8 mouse cellular contexts compared by ENCODE assay signal in the genomic region with DNA sequence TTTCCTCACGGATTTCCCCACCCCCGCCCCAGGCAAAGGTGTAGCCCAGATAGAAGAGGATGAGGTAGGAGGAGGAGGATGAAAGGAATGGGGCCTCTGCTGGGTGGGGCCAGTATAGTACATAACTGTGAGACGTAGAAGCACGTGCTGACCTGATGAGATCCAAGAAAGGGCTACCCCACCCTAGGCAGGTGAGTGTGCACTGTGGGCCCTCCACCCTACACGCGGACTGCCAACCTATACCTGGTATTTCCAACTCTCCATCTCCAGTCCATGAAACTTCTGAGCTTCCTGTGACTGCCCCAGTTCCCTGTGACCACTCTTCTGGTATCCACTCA. TPM values are rescaled to one million over a fixed set of nuclear protein-coding genes. Genes with fewer than 3 reads are reported as not detected.
DNase-seq lines count a peak whose midpoint lies in the region; ATAC-seq and TF ChIP-seq lines count a peak whose summit lies in the region.

No protein-coding gene starts in this region.

- in situ Hi-C loops in ES-E14 (cut with MboI; ENCODE audit: low sequenced_read_pairs in 2 of 2, unreplicated experiment in 2 of 2) = no loop called here

- H3K36me3 ChIP-seq in heart, embryonic 13.5 days = peaks cover 4% of the 10 kb centered on the region; the same call in 1 of the 2 replicates
- H3K36me3 ChIP-seq in ES-E14 (ENCODE audit: control insufficient read depth, insufficient read depth, low read length, poor library complexity, severe bottlenecking) = peaks cover 4% of the 10 kb centered on the region; the same call in 1 of the 2 replicates
- H3K36me3 ChIP-seq in hindbrain, embryonic 12.5 days = peaks cover 17% of the 10 kb centered on the region
- peaks cover 18% of the 10 kb centered on the region; the same call in 1 of the 2 replicates for H3K36me3 ChIP-seq in midbrain, embryonic 12.5 days

- H3K4me1 ChIP-seq in heart, embryonic 13.5 days = peaks cover 25% of the 10 kb centered on the region
- H3K4me1 ChIP-seq in ES-E14 (ENCODE audit: control insufficient read depth in 2 of 2, insufficient read depth in 2 of 2, low read length in 2 of 2, poor library complexity in 1 of 2) = peaks cover 10 to 35% of the 10 kb centered on the region in 2 experiments
- H3K4me1 ChIP-seq in hindbrain, embryonic 12.5 days = peaks cover 26% of the 10 kb centered on the region
- peaks cover 30% of the 10 kb centered on the region for H3K4me1 ChIP-seq in midbrain, embryonic 12.5 days

- H3K9ac ChIP-seq in heart, embryonic 13.5 days = peak overlapping the region; percentile 82
- no peak overlapping the region for H3K9ac ChIP-seq in ES-E14 (ENCODE audit: insufficient read depth, low read depth, low read length, poor library complexity, severe bottlenecking)
- H3K9ac ChIP-seq in hindbrain, embryonic 12.5 days = peak overlapping the region; percentile 73; the same call in 1 of the 2 replicates
- H3K9ac ChIP-seq in midbrain, embryonic 12.5 days (replicated peaks) = no peak overlapping the region

- H3K27me3 ChIP-seq in heart, embryonic 13.5 days (replicated peaks) = peaks cover 55% of the 10 kb centered on the region
- peaks cover 20% of the 10 kb centered on the region for H3K27me3 ChIP-seq in hindbrain, embryonic 12.5 days
- peaks cover 37% of the 10 kb centered on the region for H3K27me3 ChIP-seq in midbrain, embryonic 12.5 days

- no peak overlapping the region for H3K27ac ChIP-seq in heart, embryonic 13.5 days (replicated peaks)
- no peak overlapping the region for H3K27ac ChIP-seq in ES-E14 (ENCODE audit: insufficient read depth, low read depth, low read length, poor library complexity, severe bottlenecking)
- peak overlapping the region; percentile 76; the same call in 1 of the 2 replicates for H3K27ac ChIP-seq in hindbrain, embryonic 12.5 days
- 0 out of 2 replicates have a peak overlapping the region, but pooled peaks have one; percentile 42 for H3K27ac ChIP-seq in midbrain, embryonic 12.5 days (replicated peaks)

- H3K4me3 ChIP-seq in heart, embryonic 13.5 days = peak overlapping the region; percentile 62
- H3K4me3 ChIP-seq in ES-E14 (ENCODE audit: insufficient read depth in 1 of 2, low read depth in 1 of 2, low read length in 2 of 2, poor library complexity in 1 of 2, severe bottlenecking in 1 of 2) = peak overlapping the region; percentile 9 to 83
- H3K4me3 ChIP-seq in hindbrain, embryonic 12.5 days = peak overlapping the region; percentile 55
- peak overlapping the region; percentile 68 for H3K4me3 ChIP-seq in midbrain, embryonic 12.5 days

- H3K4me2 ChIP-seq in heart, embryonic 13.5 days = peak overlapping the region; percentile 98
- H3K4me2 ChIP-seq in hindbrain, embryonic 12.5 days (replicated peaks) = peak overlapping the region; percentile 92
- peak overlapping the region; percentile 94 for H3K4me2 ChIP-seq in midbrain, embryonic 12.5 days (replicated peaks)

- no peak for ATAC-seq in heart, embryonic 13.5 days (ENCODE audit: extremely low read depth, insufficient number of reproducible peaks, low FRiP score, low TSS enrichment)
- peak; percentile 5; the same call in 1 of the 2 replicates for ATAC-seq in hindbrain, embryonic 12.5 days (ENCODE audit: low FRiP score)
- peak; percentile 38 for ATAC-seq in midbrain, embryonic 12.5 days (ENCODE audit: low FRiP score, low read depth)

- intact Hi-C loops in heart, postnatal 14 days (cut with DNase I) = no loop called here

- no peaks in the 10 kb centered on the region for H3K9me3 ChIP-seq in heart, embryonic 13.5 days
- H3K9me3 ChIP-seq in ES-E14 (ENCODE audit: control insufficient read depth, insufficient read depth, low read depth, low read length) = no peaks in the 10 kb centered on the region
- H3K9me3 ChIP-seq in hindbrain, embryonic 12.5 days (replicated peaks) = no peaks in the 10 kb centered on the region
- H3K9me3 ChIP-seq in midbrain, embryonic 12.5 days = no peaks in the 10 kb centered on the region

- no peak for DNase-seq in heart, postnatal 14 days
- no peak for DNase-seq in ES-E14 (ENCODE audit: low read depth, low spot score)
- DNase-seq in T-cell, adult 2 months (ENCODE audit: low spot score) = no peak
- no peak for DNase-seq in thymus, postnatal 0 days (ENCODE audit: low spot score)
- no peak for DNase-seq in spleen, adult 12 weeks (ENCODE audit: low spot score)

- WGBS in heart, embryonic 13.5 days = 13% methylated on average over 6 of the region's 6 CpGs
- WGBS in hindbrain, embryonic 12.5 days = 14% methylated on average over 6 of the region's 6 CpGs
- 22% methylated on average over 6 of the region's 6 CpGs for WGBS in midbrain, embryonic 12.5 days

TF ChIP-seq in ES-E14, 5 proteins besides CTCF, POLR2A, EP300 and RAD21:
- TF ChIP-seq ZC3H11A (IDR thresholded peaks at IDR 0.05; ENCODE audit: borderline replicate concordance, low read depth, low read length) (no peak), ZNF384 (IDR thresholded peaks at IDR 0.05; ENCODE audit: low read depth, low read length) (no peak), MAFK (IDR thresholded peaks at IDR 0.05; ENCODE audit: insufficient read depth, low read depth, low read length) (no peak), CHD2 (IDR thresholded peaks at IDR 0.05; ENCODE audit: low read depth, low read length) (no peak), HCFC1 (IDR thresholded peaks at IDR 0.05; ENCODE audit: borderline replicate concordance, insufficient read depth, low read length) (no peak)

RNA-seq across cellular contexts. Expression of a gene that starts 0.6 kb away (rescaled TPM):
- 6.6 and 7.2 TPM in 2 replicates for polyA plus RNA-seq in heart, embryonic 13.5 days (2015; fragmentation: Nextera tagmentation; extraction: Ambion mirVana)
- under 1 TPM; 0.41 to 0.63 TPM for total RNA-seq in heart, postnatal 14 days (2021)
- total RNA-seq in ES-E14 (2012; rRNA removed) = 4.8 and 6.1 TPM in 2 replicates
- polyA plus RNA-seq in hindbrain, embryonic 12.5 days (2016; fragmentation: Nextera tagmentation; extraction: Ambion mirVana) = 37.8 and 40.5 TPM in 2 replicates
- 31.9 and 35.3 TPM in 2 replicates for polyA plus RNA-seq in midbrain, embryonic 12.5 days (2016; fragmentation: Nextera tagmentation; extraction: Ambion mirVana)
- polyA plus RNA-seq in thymus, postnatal 0 days (2015; fragmentation: Nextera tagmentation; extraction: Ambion mirVana) = 0.80 and 1.2 TPM in 2 replicates

RNA-seq across cellular contexts. Expression of a gene that starts 0.8 kb away (rescaled TPM):
- polyA plus RNA-seq in heart, embryonic 13.5 days (2015; fragmentation: Nextera tagmentation; extraction: Ambion mirVana) = not detected in 2 replicates
- not detected for total RNA-seq in heart, postnatal 14 days (2021)
- total RNA-seq in ES-E14 (2012; rRNA removed) = 0.58 and 0.63 TPM in 2 replicates
- polyA plus RNA-seq in hindbrain, embryonic 12.5 days (2016; fragmentation: Nextera tagmentation; extraction: Ambion mirVana) = not detected in 2 replicates
- polyA plus RNA-seq in midbrain, embryonic 12.5 days (2016; fragmentation: Nextera tagmentation; extraction: Ambion mirVana) = not detected in 2 replicates
- polyA plus RNA-seq in thymus, postnatal 0 days (2015; fragmentation: Nextera tagmentation; extraction: Ambion mirVana) = 0.19 and 0.33 TPM in 2 replicates

RNA-seq across cellular contexts. Expression of a gene that starts 4.8 kb away (rescaled TPM):
- not detected in 2 replicates for polyA plus RNA-seq in heart, embryonic 13.5 days (2015; fragmentation: Nextera tagmentation; extraction: Ambion mirVana)
- not detected for total RNA-seq in heart, postnatal 14 days (2021)
- total RNA-seq in ES-E14 (2012; rRNA removed) = 0.18 and 0.21 TPM in 2 replicates
- not detected in 2 replicates for polyA plus RNA-seq in hindbrain, embryonic 12.5 days (2016; fragmentation: Nextera tagmentation; extraction: Ambion mirVana)
- polyA plus RNA-seq in midbrain, embryonic 12.5 days (2016; fragmentation: Nextera tagmentation; extraction: Ambion mirVana) = not detected in 2 replicates
- polyA plus RNA-seq in thymus, postnatal 0 days (2015; fragmentation: Nextera tagmentation; extraction: Ambion mirVana) = not detected in 2 replicates

RNA-seq across cellular contexts. Expression of a gene that starts 5.3 kb away (rescaled TPM):
- polyA plus RNA-seq in heart, embryonic 13.5 days (2015; fragmentation: Nextera tagmentation; extraction: Ambion mirVana) = 2.1 and 2.9 TPM in 2 replicates
- total RNA-seq in heart, postnatal 14 days (2021) = 1 to 10 TPM; 1.9 to 2.4 TPM
- total RNA-seq in ES-E14 (2012; rRNA removed) = 14.5 and 32.9 TPM in 2 replicates
- polyA plus RNA-seq in hindbrain, embryonic 12.5 days (2016; fragmentation: Nextera tagmentation; extraction: Ambion mirVana) = 3.5 and 6.2 TPM in 2 replicates
- polyA plus RNA-seq in midbrain, embryonic 12.5 days (2016; fragmentation: Nextera tagmentation; extraction: Ambion mirVana) = 5.1 and 5.2 TPM in 2 replicates
- 3.4 and 4.9 TPM in 2 replicates for polyA plus RNA-seq in thymus, postnatal 0 days (2015; fragmentation: Nextera tagmentation; extraction: Ambion mirVana)

RNA-seq across cellular contexts. Expression of a gene that starts 7.2 kb away (rescaled TPM):
- not detected in 2 replicates for polyA plus RNA-seq in heart, embryonic 13.5 days (2015; fragmentation: Nextera tagmentation; extraction: Ambion mirVana)
- not detected for total RNA-seq in heart, postnatal 14 days (2021)
- total RNA-seq in ES-E14 (2012; rRNA removed) = 0.67 and 1.8 TPM in 2 replicates
- polyA plus RNA-seq in hindbrain, embryonic 12.5 days (2016; fragmentation: Nextera tagmentation; extraction: Ambion mirVana) = not detected in 2 replicates
- polyA plus RNA-seq in midbrain, embryonic 12.5 days (2016; fragmentation: Nextera tagmentation; extraction: Ambion mirVana) = not detected in 2 replicates
- polyA plus RNA-seq in thymus, postnatal 0 days (2015; fragmentation: Nextera tagmentation; extraction: Ambion mirVana) = 0.05 TPM in 1 of 2 replicates, not detected in the other

Comparison
In these comparisons a context has a peak if more than half of its experiments do, and no peak if none do; other contexts are left out.
1. H3K27ac ChIP-seq: peak in hindbrain, embryonic 12.5 days (single experiment) and midbrain, embryonic 12.5 days (single experiment); none in heart, embryonic 13.5 days (single experiment) and ES-E14 (single experiment).
2. H3K9ac ChIP-seq: peak in heart, embryonic 13.5 days (single experiment) and hindbrain, embryonic 12.5 days (single experiment); none in ES-E14 (single experiment) and midbrain, embryonic 12.5 days (single experiment).
3. Peak in every context shown above with its lines, with median percentiles within 50 percentile points of each other: H3K4me2 ChIP-seq and H3K4me3 ChIP-seq.